Mouse (Mus musculus): Measurements from ENCODE around the gene Rgma. TPM values are rescaled to one million over a fixed set of nuclear protein-coding genes. Genes with fewer than 3 reads are reported as not detected.

Rgma gene
- polyA plus RNA-seq (2012; fragmentation: generic; extraction: Trizol) = 10 to 100 TPM; 14.0 to 56.5 TPM

DNA sequence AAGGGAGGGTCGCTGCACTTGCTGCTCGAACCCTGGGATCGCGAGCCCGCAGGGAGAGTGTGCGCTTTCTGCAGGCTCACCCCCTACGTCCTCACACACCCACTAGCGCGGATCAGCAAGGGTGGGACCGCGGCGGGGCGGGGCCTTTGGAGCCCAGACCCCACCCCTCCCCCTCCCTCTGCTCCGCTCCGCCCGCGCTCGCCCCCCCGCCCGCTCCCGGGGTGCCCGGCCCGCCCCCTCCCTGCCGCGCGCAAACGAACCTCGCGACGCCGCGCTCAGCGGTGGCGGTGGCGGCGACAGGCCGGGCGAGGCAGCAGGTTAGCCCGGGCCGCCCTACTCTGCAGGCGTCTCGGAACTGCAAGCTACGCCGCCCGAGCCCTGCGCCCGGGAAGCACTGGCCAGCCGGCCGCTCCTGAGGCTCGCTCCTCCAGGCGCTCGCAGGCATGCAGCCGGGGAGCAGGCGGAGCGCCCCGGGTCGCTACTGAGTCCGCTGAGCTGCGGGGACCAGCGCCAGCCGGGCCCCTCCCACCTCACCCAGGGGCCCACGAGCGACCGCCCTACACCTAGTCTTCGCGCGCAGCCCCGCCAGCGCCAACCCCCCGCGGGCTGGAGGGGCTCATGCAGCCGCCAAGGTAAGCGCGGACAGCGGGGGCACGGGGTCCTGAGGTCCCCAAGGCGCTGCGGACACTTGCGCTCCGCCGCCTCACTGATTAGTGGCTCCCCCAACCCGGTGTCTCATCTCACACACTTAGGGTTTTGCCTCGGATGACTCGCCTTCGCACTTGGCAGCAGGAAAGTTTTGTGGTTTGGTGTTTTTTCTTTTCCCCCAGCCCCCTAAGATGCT lies at the start of gene Rgma:
TSS of gene Rgma (plus strand) at position 253 of the 844 bp plus-strand sequence.

Other genes with a start within 250 kb of the Rgma start
- 1 to 10 TPM in 1 of 2 experiments, under 1 TPM in 1; 0.49 to 9.6 TPM for gene Chd2, start 166.3 kb downstream of the Rgma start, polyA plus RNA-seq (2012; fragmentation: generic; extraction: Trizol)